Mouse (Mus musculus) adrenal gland, adult 8-10 months (tissue): ENCODE data around the gene Bbx. TPM values are rescaled to one million over a fixed set of nuclear protein-coding genes. Genes with fewer than 3 reads are reported as not detected.
A peak's percentile ranks its signal among the peaks of the same experiment; 100 is the strongest.

Experiments
- DNase-seq: peaks from one replicate; pipeline ENCODE4 v3.0.0; 2022
- total RNA-seq, 4 experiments: library from RNA; stranded (reverse); gene quantifications; 2 replicates each; pipeline ENCODE4 v1.2.4; 2022

The Bbx gene
- total RNA-seq, 4 experiments from 2014 or later: 43.8 to 50.6 (median 46.3) TPM

GRCm38 (mm10) chr16:50309411-50310042 is 122.7 kb downstream of the Bbx start:
- DNase-seq: peak; percentile 78

GRCm38 (mm10) chr16:50308256-50308655 is 123.9 kb downstream of the Bbx start:
- no peak for DNase-seq

- DNase-seq: no peak
Measured at GRCm38 (mm10) chr16:50307231-50307630, 125.0 kb downstream of the Bbx start.

GRCm38 (mm10) chr16:50306727-50307126 is 125.5 kb downstream of the Bbx start:
- DNase-seq: no peak

GRCm38 (mm10) chr16:50305156-50305555 is 127.0 kb downstream of the Bbx start:
- no peak for DNase-seq

- DNase-seq: no peak
Measured at GRCm38 (mm10) chr16:50302566-50302965, 129.6 kb downstream of the Bbx start.

GRCm38 (mm10) chr16:50298743-50299443 is 133.3 kb downstream of the Bbx start:
- DNase-seq: no peak

- DNase-seq: no peak
Measured at GRCm38 (mm10) chr16:50293502-50294228, 138.5 kb downstream of the Bbx start.

GRCm38 (mm10) chr16:50292834-50293233 is 139.4 kb downstream of the Bbx start:
- no peak for DNase-seq

GRCm38 (mm10) chr16:50289764-50290163 is 142.4 kb downstream of the Bbx start:
- DNase-seq: no peak

GRCm38 (mm10) chr16:50272813-50273212 is 159.4 kb downstream of the Bbx start:
- no peak for DNase-seq

- no peak for DNase-seq
Measured at GRCm38 (mm10) chr16:50262647-50263046, 169.5 kb downstream of the Bbx start.

GRCm38 (mm10) chr16:50262209-50262608 is 170.0 kb downstream of the Bbx start:
- DNase-seq: no peak

- no peak for DNase-seq
Measured at GRCm38 (mm10) chr16:50261741-50262140, 170.4 kb downstream of the Bbx start.

GRCm38 (mm10) chr16:50254522-50255159 is 177.5 kb downstream of the Bbx start:
- no peak for DNase-seq

GRCm38 (mm10) chr16:50251417-50251975 is 180.7 kb downstream of the Bbx start:
- DNase-seq: no peak

- DNase-seq: no peak
Measured at GRCm38 (mm10) chr16:50250469-50250868, 181.7 kb downstream of the Bbx start.

GRCm38 (mm10) chr16:50249036-50249435 is 183.2 kb downstream of the Bbx start:
- no peak for DNase-seq

GRCm38 (mm10) chr16:50242444-50242843 is 189.7 kb downstream of the Bbx start:
- no peak for DNase-seq

- no peak for DNase-seq
Measured at GRCm38 (mm10) chr16:50241604-50242003, 190.6 kb downstream of the Bbx start.

- no peak for DNase-seq
Measured at GRCm38 (mm10) chr16:50235231-50235630, 197.0 kb downstream of the Bbx start.

GRCm38 (mm10) chr16:50230624-50231023 is 201.6 kb downstream of the Bbx start:
- DNase-seq: no peak

GRCm38 (mm10) chr16:50228833-50229232 is 203.4 kb downstream of the Bbx start:
- DNase-seq: no peak
